Mouse (Mus musculus) hindbrain, embryonic 11.5 days (tissue): ENCODE measurements around the gene Lix1. TPM values are rescaled to one million over a fixed set of nuclear protein-coding genes. Genes with fewer than 3 reads are reported as not detected.

Experiments
- ATAC-seq: fragments of 200-750 bp; cut with Nextera tagmentation; 2 replicates; pipeline ENCODE4 v1.8.0; 2017; ENCODE audit warnings: mild to moderate bottlenecking, moderate TSS enrichment, moderate library complexity; ENCODE audit not compliant: low FRiP score
- DNase-seq: peaks from one replicate; pipeline ENCODE4 v3.0.0-alpha.2; 2015; ENCODE audit warnings: low spot score
- H3K27ac ChIP-seq: fragments of 300-500 bp; sonication (generic); 2 replicates; pipeline ENCODE4 v1.5.1; 2014; ENCODE audit warnings: mild to moderate bottlenecking, low read depth, low read length
- H3K27me3 ChIP-seq: fragments of 300-500 bp; sonication (generic); 2 replicates; pipeline ENCODE4 v1.6.1; 2014; ENCODE audit warnings: mild to moderate bottlenecking, low read length, moderate library complexity, mixed read lengths; ENCODE audit not compliant: control insufficient read depth, insufficient read depth
- H3K36me3 ChIP-seq: fragments of 300-500 bp; sonication (generic); 2 replicates; pipeline ENCODE4 v1.6.1; 2014; ENCODE audit warnings: mild to moderate bottlenecking, low read length, moderate library complexity, mixed read lengths; ENCODE audit not compliant: control insufficient read depth, insufficient read depth
- H3K4me1 ChIP-seq: fragments of 300-500 bp; sonication (generic); replicated peaks from 2 replicates; pipeline ENCODE4 v1.6.1; 2014; ENCODE audit warnings: low read length, mixed read lengths; ENCODE audit not compliant: control insufficient read depth, insufficient read depth
- H3K4me2 ChIP-seq: fragments of 300-500 bp; sonication (generic); replicated peaks from 2 replicates; pipeline ENCODE4 v1.6.1; 2014; ENCODE audit warnings: mild to moderate bottlenecking, low read depth, low read length
- H3K4me3 ChIP-seq: fragments of 300-500 bp; sonication (generic); 2 replicates; pipeline ENCODE4 v1.5.1; 2014; ENCODE audit warnings: low read depth, low read length
- H3K9ac ChIP-seq: fragments of 300-500 bp; sonication (generic); 2 replicates; pipeline ENCODE4 v1.6.1; 2014; ENCODE audit warnings: low read depth, low read length
- H3K9me3 ChIP-seq: fragments of 300-500 bp; sonication (generic); 2 replicates; pipeline ENCODE4 v1.6.1; 2016; ENCODE audit warnings: low read length; ENCODE audit not compliant: control insufficient read depth
- WGBS: fragments of 180-500 bp; shearing (Covaris S2); extraction: QIAGEN DNeasy Blood & Tissue Kit; methylation state at CpG from one replicate; pipeline ENCODE4 v1.1.7; 2014; 5-methylcytosine and 5-hydroxymethylcytosine counted together
- polyA plus RNA-seq: library from polyadenylated mRNA; unstranded; fragments of >200 nt; fragmentation: Nextera tagmentation; extraction: Ambion mirVana; gene quantifications from 2 replicates; pipeline ENCODE4 v1.2.1, GENCODE M21; 2014

The Lix1 gene
- polyA plus RNA-seq, 1 experiment from 2014 or later, result 21.1 TPM

- Histone ChIP-seq H3K36me3 (no peaks in the 10 kb centered on the region), H3K4me3 (no peak overlapping the region), H3K4me1 (no peaks in the 10 kb centered on the region), H3K27ac (no peak overlapping the region), H3K9ac (no peak overlapping the region), H3K4me2 (no peak overlapping the region), H3K27me3 (no peaks in the 10 kb centered on the region), H3K9me3 (no peaks in the 10 kb centered on the region)
- ATAC-seq, result no peak
- DNase-seq, result no peak
- 45% methylated on average over 6 of the region's 6 CpGs for WGBS
Measured at GRCm38 (mm10) chr17:17408137-17408536, 5.7 kb downstream of the Lix1 start.

- Histone ChIP-seq H3K4me3 (no peak overlapping the region), H3K4me2 (no peak overlapping the region), H3K9me3 (no peaks in the 10 kb centered on the region), H3K27me3 (no peaks in the 10 kb centered on the region), H3K9ac (no peak overlapping the region), H3K4me1 (no peaks in the 10 kb centered on the region), H3K36me3 (no peaks in the 10 kb centered on the region), H3K27ac (peak overlapping the region; percentile 58; the same call in 1 of the 2 replicates)
- peak; percentile 83 for ATAC-seq
- 49% methylated on average over 6 of the region's 6 CpGs for WGBS
- DNase-seq, result no peak
Measured at GRCm38 (mm10) chr17:17408720-17409478, 6.4 kb downstream of the Lix1 start.

GRCm38 (mm10) chr17:17409601-17410000 is 7.1 kb downstream of the Lix1 start:
- Histone ChIP-seq H3K4me1 (no peaks in the 10 kb centered on the region), H3K27ac (peak overlapping the region; percentile 4), H3K9me3 (no peaks in the 10 kb centered on the region), H3K27me3 (no peaks in the 10 kb centered on the region), H3K4me2 (no peak overlapping the region), H3K9ac (no peak overlapping the region), H3K4me3 (no peak overlapping the region), H3K36me3 (no peaks in the 10 kb centered on the region)
- WGBS, result 4% methylated on average over 2 of the region's 2 CpGs
- peak; percentile 49 for DNase-seq
- ATAC-seq, result peak; percentile 55; the same call in 1 of the 2 replicates

- Histone ChIP-seq H3K36me3 (no peaks in the 10 kb centered on the region), H3K27ac (no peak overlapping the region), H3K4me2 (no peak overlapping the region), H3K4me3 (no peak overlapping the region), H3K27me3 (no peaks in the 10 kb centered on the region), H3K4me1 (no peaks in the 10 kb centered on the region), H3K9me3 (no peaks in the 10 kb centered on the region), H3K9ac (no peak overlapping the region)
- DNase-seq (no peak), ATAC-seq (no peak)
- WGBS, result 89% methylated on average over 2 of the region's 2 CpGs
Measured at GRCm38 (mm10) chr17:17411443-17411842, 9.0 kb downstream of the Lix1 start.

- no peak overlapping the region for H3K27ac ChIP-seq
- DNase-seq (no peak), ATAC-seq (no peak)
- H3K4me2 ChIP-seq, result no peak overlapping the region
- H3K36me3 ChIP-seq, result no peaks in the 10 kb centered on the region
- H3K9ac ChIP-seq, result no peak overlapping the region
- H3K4me1 ChIP-seq, result no peaks in the 10 kb centered on the region
- H3K4me3 ChIP-seq, result no peak overlapping the region
- no peaks in the 10 kb centered on the region for H3K9me3 ChIP-seq
- WGBS, result 95% methylated on average over 2 of the region's 2 CpGs
- H3K27me3 ChIP-seq, result no peaks in the 10 kb centered on the region
Measured at GRCm38 (mm10) chr17:17412176-17412575, 9.7 kb downstream of the Lix1 start.

- ATAC-seq, result no peak
- Histone ChIP-seq H3K4me1 (no peaks in the 10 kb centered on the region), H3K36me3 (no peaks in the 10 kb centered on the region), H3K27me3 (no peaks in the 10 kb centered on the region), H3K4me2 (no peak overlapping the region), H3K9me3 (no peaks in the 10 kb centered on the region), H3K27ac (no peak overlapping the region), H3K4me3 (no peak overlapping the region), H3K9ac (no peak overlapping the region)
- 92% methylated on average over 3 of the region's 3 CpGs for WGBS
- no peak for DNase-seq
Measured at GRCm38 (mm10) chr17:17414206-17414605, 11.7 kb downstream of the Lix1 start.

GRCm38 (mm10) chr17:17424609-17425307 is 22.3 kb downstream of the Lix1 start:
- Histone ChIP-seq H3K27me3 (no peaks in the 10 kb centered on the region), H3K4me1 (no peaks in the 10 kb centered on the region), H3K36me3 (no peaks in the 10 kb centered on the region), H3K9ac (no peak overlapping the region), H3K4me2 (no peak overlapping the region), H3K4me3 (no peak overlapping the region), H3K9me3 (no peaks in the 10 kb centered on the region), H3K27ac (no peak overlapping the region)
- no peak for DNase-seq
- WGBS, result 38% methylated on average over 4 of the region's 4 CpGs
- ATAC-seq, result no peak

- Histone ChIP-seq H3K4me2 (no peak overlapping the region), H3K4me3 (no peak overlapping the region), H3K27ac (no peak overlapping the region), H3K27me3 (no peaks in the 10 kb centered on the region), H3K9ac (no peak overlapping the region), H3K36me3 (no peaks in the 10 kb centered on the region), H3K9me3 (no peaks in the 10 kb centered on the region), H3K4me1 (no peaks in the 10 kb centered on the region)
- ATAC-seq (no peak), DNase-seq (no peak)
- WGBS, result 41% methylated on average over 4 of the region's 4 CpGs
Measured at GRCm38 (mm10) chr17:17425308-17425813, 22.9 kb downstream of the Lix1 start.
